Mouse (Mus musculus) lung, embryonic 14.5 days (tissue): Measurements from ENCODE around the gene Spon2. TPM values are rescaled to one million over a fixed set of nuclear protein-coding genes. Genes with fewer than 3 reads are reported as not detected.

Source experiments
- ATAC-seq: fragments of 200-750 bp; cut with Nextera tagmentation; 2 replicates; pipeline ENCODE4 v1.8.0; 2017; ENCODE audit warnings: mild to moderate bottlenecking, moderate TSS enrichment, moderate library complexity; ENCODE audit not compliant: insufficient read depth
- DNase-seq: peaks from one replicate; pipeline ENCODE4 v3.0.0-alpha.2; 2015
- H3K27ac ChIP-seq: fragments of 300-500 bp; sonication (generic); 2 replicates; pipeline ENCODE4 v1.5.1; 2014; ENCODE audit warnings: low read depth, mild to moderate bottlenecking, moderate library complexity
- H3K27me3 ChIP-seq: fragments of 300-500 bp; sonication (generic); 2 replicates; pipeline ENCODE4 v1.6.1; 2014; ENCODE audit warnings: low read length, control low read depth; ENCODE audit not compliant: insufficient read depth
- H3K36me3 ChIP-seq: fragments of 300-500 bp; sonication (generic); 2 replicates; pipeline ENCODE4 v1.6.1; 2014; ENCODE audit warnings: control low read depth; ENCODE audit not compliant: insufficient read depth
- H3K4me1 ChIP-seq: fragments of 300-500 bp; sonication (generic); 2 replicates; pipeline ENCODE4 v1.6.1; 2014; ENCODE audit warnings: antibody characterized with exemption, control low read depth; ENCODE audit not compliant: insufficient read depth
- H3K4me2 ChIP-seq: fragments of 300-500 bp; sonication (generic); 2 replicates; pipeline ENCODE4 v1.6.1; 2014; ENCODE audit warnings: mild to moderate bottlenecking
- H3K4me3 ChIP-seq: fragments of 300-500 bp; sonication (generic); 2 replicates; pipeline ENCODE4 v1.5.1; 2014; ENCODE audit warnings: low read depth, low read length
- H3K9ac ChIP-seq: fragments of 300-500 bp; sonication (generic); 2 replicates; pipeline ENCODE4 v1.6.1; 2014
- H3K9me3 ChIP-seq: fragments of 300-500 bp; sonication (generic); 2 replicates; pipeline ENCODE4 v1.6.1; 2016; ENCODE audit warnings: low read depth, low read length, control low read depth
- CTCF ChIP-seq: IDR thresholded peaks from 2 replicates; pipeline ENCODE4 v1.5.1; 2016; ENCODE audit warnings: antibody characterized with exemption, low read depth
- WGBS: fragments of 180-500 bp; shearing (Covaris S2); extraction: QIAGEN DNeasy Blood & Tissue Kit; methylation state at CpG from one replicate; pipeline ENCODE4 v1.1.7; 2014; 5-methylcytosine and 5-hydroxymethylcytosine counted together
- polyA plus RNA-seq: library from polyadenylated mRNA; unstranded; fragments of >200 nt; fragmentation: Nextera tagmentation; extraction: Ambion mirVana; gene quantifications from 2 replicates; pipeline ENCODE4 v1.2.1, GENCODE M21; 2014

Spon2 gene
- 10.5 and 12.1 TPM in 2 replicates for polyA plus RNA-seq

DNA sequence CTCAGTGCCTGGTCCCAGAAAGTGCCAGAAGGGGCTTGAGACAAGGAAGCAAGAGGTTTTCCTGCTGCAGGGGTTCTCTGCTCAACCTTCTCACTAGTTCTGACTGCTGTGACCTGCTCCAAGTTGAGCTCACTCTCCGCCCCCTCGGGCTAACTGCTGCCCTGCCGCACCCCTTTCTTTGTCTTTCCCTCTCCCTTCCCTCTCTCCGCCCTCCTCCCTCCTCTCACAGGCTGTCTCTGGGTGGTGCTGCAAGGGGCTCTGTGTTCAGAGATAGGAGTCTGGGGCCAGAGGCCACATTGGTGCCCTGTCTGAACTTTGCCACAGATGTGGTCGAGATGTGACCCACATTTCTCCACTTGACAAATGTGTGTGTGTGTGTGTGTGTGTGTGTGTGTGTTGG lies at the start of gene Spon2:
Gene Spon2 (minus strand): TSS at position 375 of the 400 bp plus-strand sequence.
- Histone ChIP-seq H3K4me2 (peak within 1 kb of the TSS; percentile 47), H3K4me3 (0 out of 2 replicates have a peak within 1 kb of the TSS, but pooled peaks have one; percentile 2), H3K27ac (peak within 1 kb of the TSS; percentile 82), H3K4me1 (peaks cover 38% of the 10 kb centered on the region), H3K36me3 (no peaks in the 10 kb centered on the region), H3K9ac (peak within 1 kb of the TSS; percentile 46; the same call in 1 of the 2 replicates), H3K9me3 (no peaks in the 10 kb centered on the region), H3K27me3 (no peaks in the 10 kb centered on the region)
- 15% methylated on average over 5 of the region's 5 CpGs for WGBS
- no peak for TF ChIP-seq CTCF
- ATAC-seq (peak; percentile 52), DNase-seq (peak; percentile 60)

DNA sequence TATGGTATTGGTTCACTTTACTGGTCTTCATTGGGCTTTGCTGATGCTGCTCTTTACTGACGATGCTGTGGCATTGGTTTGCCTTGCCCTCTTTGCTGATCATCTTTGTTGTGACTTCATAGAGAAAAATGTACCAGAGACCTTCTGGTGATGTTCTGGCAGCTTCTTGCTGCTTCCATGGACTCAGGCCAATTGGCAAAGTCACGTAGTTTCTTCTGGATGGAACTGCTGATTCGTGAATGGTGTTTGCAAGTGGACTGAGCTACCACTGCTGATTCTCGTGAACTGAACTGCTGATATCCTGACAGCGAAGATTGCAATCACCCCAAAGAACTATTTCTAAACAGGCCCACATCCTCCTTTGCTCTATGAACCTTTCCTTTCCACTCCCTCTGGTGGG lies 36.2 kb upstream of the Spon2 start:
- ATAC-seq = no peak
- Histone ChIP-seq H3K4me3 (no peak overlapping the region), H3K9me3 (no peaks in the 10 kb centered on the region), H3K27ac (no peak overlapping the region), H3K4me1 (no peaks in the 10 kb centered on the region), H3K4me2 (no peak overlapping the region), H3K27me3 (no peaks in the 10 kb centered on the region), H3K36me3 (peaks cover 100% of the 10 kb centered on the region), H3K9ac (no peak overlapping the region)
- 62% methylated on average over 5 of the region's 5 CpGs for WGBS
- DNase-seq = peak; percentile 26
- no peak for TF ChIP-seq CTCF

DNA sequence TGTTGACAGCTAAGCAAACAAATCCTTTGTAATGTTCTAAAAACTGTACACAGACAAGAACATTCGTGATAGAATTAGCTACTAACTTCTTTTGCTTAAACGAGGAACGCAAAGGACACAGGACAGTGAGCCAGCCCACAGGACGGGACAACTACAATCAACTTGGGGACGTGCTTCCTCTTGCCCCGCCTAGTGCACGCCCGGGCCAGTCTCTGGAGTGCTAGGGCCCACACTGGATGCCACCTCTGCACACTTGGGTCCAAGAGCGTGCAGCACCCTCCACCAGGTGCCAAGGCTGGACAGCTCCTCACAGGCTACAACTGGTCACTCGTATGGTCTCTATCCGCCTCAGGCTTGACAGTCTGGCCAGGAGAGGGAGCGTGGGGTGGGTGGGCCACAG lies 29.9 kb upstream of the Spon2 start:
- Histone ChIP-seq H3K4me1 (no peaks in the 10 kb centered on the region), H3K27ac (no peak overlapping the region), H3K27me3 (no peaks in the 10 kb centered on the region), H3K4me3 (no peak overlapping the region), H3K9me3 (no peaks in the 10 kb centered on the region), H3K9ac (no peak overlapping the region), H3K36me3 (peaks cover 84% of the 10 kb centered on the region), H3K4me2 (no peak overlapping the region)
- no peak for TF ChIP-seq CTCF
- WGBS = 80% methylated on average over 12 of the region's 12 CpGs
- DNase-seq = no peak
- no peak for ATAC-seq

DNA sequence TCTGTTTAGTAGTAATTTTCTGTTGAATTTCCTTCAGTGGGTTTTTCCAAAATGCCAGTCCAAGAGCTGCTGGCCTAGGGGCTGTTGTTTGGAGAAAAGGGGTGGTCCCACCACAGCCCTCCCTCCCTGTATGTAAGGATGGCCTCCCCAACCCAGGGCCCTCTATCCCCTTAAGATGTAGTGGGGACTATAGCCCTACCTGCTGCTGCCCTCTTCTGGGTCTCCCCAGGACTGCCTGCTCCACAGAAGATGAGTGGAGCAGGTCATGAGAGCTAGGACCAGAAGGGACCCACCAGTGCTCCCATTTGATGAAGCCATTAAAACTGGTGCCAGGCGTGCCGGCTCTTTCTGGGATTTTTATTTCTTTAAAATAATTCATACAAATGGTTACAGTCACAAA lies 29.1 kb upstream of the Spon2 start:
- DNase-seq (peak; percentile 40), ATAC-seq (no peak)
- no peak overlapping the region; the same call in 1 of the 2 replicates for H3K27ac ChIP-seq
- WGBS = 86% methylated on average over 2 of the region's 2 CpGs
- TF ChIP-seq CTCF = peak; percentile 57
- H3K9ac ChIP-seq = no peak overlapping the region
- H3K4me3 ChIP-seq = no peak overlapping the region
- H3K9me3 ChIP-seq = no peaks in the 10 kb centered on the region
- peaks cover 78% of the 10 kb centered on the region for H3K36me3 ChIP-seq
- no peaks in the 10 kb centered on the region for H3K27me3 ChIP-seq
- H3K4me1 ChIP-seq = no peaks in the 10 kb centered on the region
- no peak overlapping the region for H3K4me2 ChIP-seq

DNA sequence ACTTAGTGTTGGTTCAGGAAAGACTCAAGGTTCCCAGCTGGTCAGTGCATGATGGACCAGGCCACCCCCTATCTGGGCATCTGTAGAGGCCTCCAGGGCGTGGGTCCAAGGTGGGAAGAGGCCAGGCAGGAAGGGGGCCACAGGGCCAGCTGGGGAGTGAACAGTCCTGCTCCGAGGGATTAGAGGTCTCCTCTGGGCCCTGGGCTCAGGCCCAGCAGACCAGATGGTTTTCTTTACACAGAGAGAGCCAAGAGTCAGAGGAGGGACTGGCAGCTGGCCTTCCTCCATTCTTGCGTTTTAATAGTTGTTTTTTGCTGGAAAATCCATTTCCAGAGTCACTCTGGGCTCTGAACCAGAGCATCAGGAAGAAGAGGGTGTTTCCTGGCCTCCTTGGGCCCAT lies 27.4 kb upstream of the Spon2 start:
- Histone ChIP-seq H3K4me2 (no peak overlapping the region), H3K27me3 (no peaks in the 10 kb centered on the region), H3K9ac (no peak overlapping the region), H3K27ac (peak overlapping the region; percentile 48; the same call in 1 of the 2 replicates), H3K4me1 (no peaks in the 10 kb centered on the region), H3K36me3 (peaks cover 64% of the 10 kb centered on the region), H3K9me3 (no peaks in the 10 kb centered on the region), H3K4me3 (no peak overlapping the region)
- DNase-seq (peak; percentile 86), ATAC-seq (peak; percentile 89)
- WGBS = 35% methylated on average over 3 of the region's 3 CpGs
- TF ChIP-seq CTCF = no peak

DNA sequence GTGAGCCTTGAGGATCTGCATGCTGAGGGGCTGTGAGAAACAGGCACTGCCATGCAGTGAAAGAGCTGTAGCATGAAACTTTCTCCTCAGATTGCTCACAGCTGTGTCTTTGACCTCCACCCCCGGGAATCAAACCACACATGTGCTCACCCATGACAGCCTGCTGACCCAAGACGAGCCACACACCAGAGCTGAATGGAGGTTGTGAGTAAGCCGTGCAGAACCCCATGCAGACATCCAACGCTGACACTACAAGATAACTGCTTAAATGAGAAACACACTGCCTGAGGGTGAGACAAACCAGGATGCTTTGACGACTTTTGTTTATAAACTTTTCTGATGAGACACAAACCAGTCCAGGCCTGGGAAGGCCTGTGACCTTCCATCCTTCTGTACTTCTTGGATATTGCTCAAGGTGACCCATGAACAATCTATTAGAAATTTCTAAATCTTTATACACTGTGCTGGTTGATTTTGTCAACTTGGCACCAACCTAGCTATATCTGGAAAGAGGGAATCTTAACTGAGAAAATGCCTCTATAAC lies 26.2 kb upstream of the Spon2 start:
- 51% methylated on average over 5 of the region's 5 CpGs for WGBS
- peaks cover 52% of the 10 kb centered on the region for H3K36me3 ChIP-seq
- no peak for ATAC-seq

DNA sequence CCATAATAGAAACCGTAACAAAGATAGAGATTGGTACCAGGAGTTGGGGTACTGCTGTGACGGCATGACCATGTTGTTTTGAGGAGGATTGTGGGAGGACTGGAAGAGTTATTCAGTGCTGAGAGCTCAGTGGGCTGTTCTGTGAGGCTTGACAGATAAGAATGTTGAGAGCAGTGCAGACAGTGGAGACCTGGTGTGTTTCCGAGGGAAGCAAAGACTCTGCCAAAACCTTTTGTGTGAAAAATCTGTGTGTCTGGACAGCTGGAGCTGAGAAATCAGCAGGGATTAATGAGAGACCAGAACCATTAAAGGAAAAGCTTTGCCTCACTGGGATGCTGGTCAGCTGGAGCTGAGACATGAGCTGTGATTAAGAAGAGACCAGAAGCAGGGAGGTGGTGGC lies 21.7 kb upstream of the Spon2 start:
- H3K27ac ChIP-seq = no peak overlapping the region
- DNase-seq = no peak
- 0 out of 2 replicates have a peak, but pooled peaks cover 13% of the 10 kb centered on the region for H3K36me3 ChIP-seq
- H3K4me1 ChIP-seq = peaks cover 2% of the 10 kb centered on the region; the same call in 1 of the 2 replicates
- TF ChIP-seq CTCF = no peak
- WGBS = 45% methylated on average over 3 of the region's 3 CpGs
- H3K27me3 ChIP-seq = no peaks in the 10 kb centered on the region
- no peaks in the 10 kb centered on the region for H3K9me3 ChIP-seq
- no peak for ATAC-seq
- H3K9ac ChIP-seq = no peak overlapping the region
- H3K4me3 ChIP-seq = no peak overlapping the region
- no peak overlapping the region for H3K4me2 ChIP-seq

More for the DNA sequence above, 26.2 kb upstream of the Spon2 start:
- H3K9ac ChIP-seq = no peak overlapping the region
- H3K4me1 ChIP-seq = no peaks in the 10 kb centered on the region
- no peak overlapping the region for H3K4me3 ChIP-seq
- no peak overlapping the region for H3K27ac ChIP-seq
- H3K9me3 ChIP-seq = no peaks in the 10 kb centered on the region
- no peak for TF ChIP-seq CTCF
- H3K4me2 ChIP-seq = no peak overlapping the region
- DNase-seq = no peak
- H3K27me3 ChIP-seq = no peaks in the 10 kb centered on the region
